Mouse (Mus musculus) midbrain, embryonic 16.5 days (tissue): ENCODE results near the gene Fam120b. TPM values are rescaled to one million over a fixed set of nuclear protein-coding genes. Genes with fewer than 3 reads are reported as not detected.

Experiments used
- ATAC-seq: fragments of 200-750 bp; cut with Nextera tagmentation; 2 replicates; pipeline ENCODE4 v1.8.0; 2017; ENCODE audit warnings: moderate TSS enrichment
- H3K27ac ChIP-seq: fragments of 300-500 bp; sonication (generic); 2 replicates; pipeline ENCODE4 v1.5.1; 2014; ENCODE audit warnings: mild to moderate bottlenecking, low read length, mixed read lengths
- H3K27me3 ChIP-seq: fragments of 300-500 bp; sonication (generic); 2 replicates; pipeline ENCODE4 v1.6.1; 2014; ENCODE audit warnings: low read depth, low read length, mixed read lengths; ENCODE audit not compliant: control insufficient read depth, insufficient read depth
- H3K36me3 ChIP-seq: fragments of 300-500 bp; sonication (generic); 2 replicates; pipeline ENCODE4 v1.6.1; 2014; ENCODE audit warnings: mild to moderate bottlenecking, low read length, moderate library complexity, mixed read lengths; ENCODE audit not compliant: control insufficient read depth, insufficient read depth
- H3K4me1 ChIP-seq: fragments of 300-500 bp; sonication (generic); 2 replicates; pipeline ENCODE4 v1.6.1; 2014; ENCODE audit warnings: mild to moderate bottlenecking, low read length, mixed read lengths; ENCODE audit not compliant: control insufficient read depth, insufficient read depth
- H3K4me2 ChIP-seq: fragments of 300-500 bp; sonication (generic); 2 replicates; pipeline ENCODE4 v1.6.1; 2014; ENCODE audit warnings: mild to moderate bottlenecking, low read length, mixed read lengths
- H3K4me3 ChIP-seq: fragments of 300-500 bp; sonication (generic); 2 replicates; pipeline ENCODE4 v1.5.1; 2014; ENCODE audit warnings: low read depth, mild to moderate bottlenecking, low read length, moderate library complexity, mixed read lengths
- H3K9ac ChIP-seq: fragments of 300-500 bp; sonication (generic); 2 replicates; pipeline ENCODE4 v1.6.1; 2014; ENCODE audit warnings: low read depth, low read length, mixed read lengths
- H3K9me3 ChIP-seq: fragments of 300-500 bp; sonication (generic); replicated peaks from 2 replicates; pipeline ENCODE4 v1.6.1; 2014; ENCODE audit warnings: mild to moderate bottlenecking, low read length, mixed read lengths; ENCODE audit not compliant: control insufficient read depth, poor library complexity, severe bottlenecking
- WGBS: fragments of 180-500 bp; shearing (Covaris S2); extraction: QIAGEN DNeasy Blood & Tissue Kit; methylation state at CpG from one replicate; pipeline ENCODE4 v1.1.7; 2014; 5-methylcytosine and 5-hydroxymethylcytosine counted together
- polyA plus RNA-seq: library from polyadenylated mRNA; unstranded; fragments of >200 nt; fragmentation: Nextera tagmentation; extraction: Ambion mirVana; gene quantifications from 2 replicates; pipeline ENCODE4 v1.2.1, GENCODE M21; 2015

Fam120b gene
- polyA plus RNA-seq, 1 experiment from 2014 or later = 50.0 TPM

DNA sequence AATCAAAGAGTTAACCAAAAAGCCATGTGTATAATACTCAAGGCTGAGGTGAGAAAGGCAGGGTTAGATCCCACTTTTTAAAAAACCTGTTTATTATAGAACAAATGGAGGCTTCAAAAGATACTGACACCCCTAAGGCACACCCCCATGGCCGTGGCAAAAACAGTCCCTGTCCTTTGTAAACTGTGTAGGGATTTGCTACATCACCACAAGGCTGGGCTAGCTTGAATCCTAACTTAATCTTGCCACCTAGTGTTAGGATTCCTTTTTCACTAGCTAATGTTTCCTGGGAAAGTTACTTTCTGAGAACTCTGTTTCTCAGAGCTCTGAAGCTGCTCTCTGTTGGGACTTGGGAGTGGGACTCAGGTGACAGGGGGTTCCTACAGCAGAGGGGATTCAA lies 18.1 kb upstream of the Fam120b start:
- ATAC-seq = no peak
- H3K4me3 ChIP-seq = no peak overlapping the region
- 0% methylated on average over 1 of the region's 1 CpGs for WGBS

DNA sequence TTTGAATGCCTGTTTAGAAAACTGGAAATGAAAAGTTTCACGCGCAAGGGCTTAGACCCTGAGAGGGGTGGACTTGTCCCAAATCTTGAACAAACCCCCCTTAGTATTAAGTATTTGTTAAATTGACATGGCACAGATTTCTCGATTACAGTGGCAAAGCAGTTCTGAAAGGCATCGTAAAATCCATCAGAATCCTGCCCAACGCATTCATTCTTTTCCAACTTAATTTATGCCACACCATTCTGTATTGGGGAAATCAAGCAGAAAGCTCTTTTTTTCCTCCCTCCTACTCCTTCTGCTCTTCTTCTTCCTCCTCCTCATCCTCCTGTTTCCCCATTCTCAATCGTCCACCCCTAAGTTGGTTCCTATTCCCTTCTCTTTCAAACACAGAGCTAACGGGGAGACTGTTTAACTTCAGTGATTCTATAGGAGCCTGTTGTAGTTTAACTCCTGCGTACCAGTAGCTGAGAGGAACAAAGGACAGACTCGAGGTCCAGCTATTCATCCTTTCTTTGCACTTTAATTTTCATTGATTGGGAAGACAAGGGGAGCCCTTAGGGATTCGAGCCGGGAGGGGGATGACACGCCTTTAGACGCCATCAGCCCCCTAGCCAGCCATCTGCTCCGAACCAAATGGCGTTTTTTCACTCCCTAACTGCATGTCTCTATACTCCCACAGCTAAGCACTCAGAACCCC lies 17.4 kb upstream of the Fam120b start:
- ATAC-seq = no peak
- WGBS = 5% methylated on average over 15 of the region's 15 CpGs

More for the DNA sequence above, 18.1 kb upstream of the Fam120b start:
- H3K4me1 ChIP-seq = peaks cover 42% of the 10 kb centered on the region
- H3K4me2 ChIP-seq = peak overlapping the region; percentile 70
- H3K27me3 ChIP-seq = 0 out of 2 replicates have a peak, but pooled peaks cover 2% of the 10 kb centered on the region
- no peaks in the 10 kb centered on the region for H3K36me3 ChIP-seq
- H3K9me3 ChIP-seq = no peaks in the 10 kb centered on the region
- H3K27ac ChIP-seq = peak overlapping the region; percentile 97; the same call in 1 of the 2 replicates
- H3K9ac ChIP-seq = no peak overlapping the region

DNA sequence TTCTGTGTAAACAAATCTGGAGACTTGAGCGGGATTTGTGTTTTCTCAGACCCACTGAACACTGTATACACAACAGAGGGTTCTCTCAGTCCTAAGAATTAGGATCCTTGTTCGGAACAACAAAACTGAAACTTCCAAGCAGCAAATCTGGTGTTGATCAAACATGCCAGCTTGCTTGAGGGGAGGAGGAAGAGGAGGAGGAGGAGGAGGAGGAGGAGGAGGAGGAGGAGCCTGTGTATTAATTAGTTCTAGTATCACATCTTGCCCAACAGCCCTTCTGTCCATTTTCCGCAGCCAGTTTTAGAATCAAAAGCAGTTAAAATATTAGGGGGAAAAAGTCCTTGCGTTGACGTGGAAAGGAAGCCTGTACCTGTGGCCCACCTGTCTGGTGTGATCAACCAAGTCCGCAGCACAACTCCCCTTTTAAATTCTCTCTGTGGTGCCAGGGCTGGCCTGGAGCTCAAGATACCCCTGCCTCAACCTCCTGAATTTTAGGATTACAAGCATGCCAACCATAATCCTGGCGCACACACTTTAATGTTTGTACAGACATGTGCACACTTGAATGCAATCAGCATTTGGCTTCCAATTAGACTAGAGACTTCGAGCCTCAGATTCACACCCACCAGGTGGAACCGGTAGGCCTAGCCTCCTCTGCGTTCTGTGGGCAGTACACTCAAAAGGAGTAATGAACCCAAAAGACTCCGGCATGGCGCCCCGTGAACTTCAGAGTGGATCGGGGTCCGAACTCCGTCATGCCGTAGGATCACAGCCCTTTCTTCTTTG lies 16.1 kb upstream of the Fam120b start:
- Histone ChIP-seq H3K9ac (peak overlapping the region; percentile 56), H3K27me3 (0 out of 2 replicates have a peak, but pooled peaks cover 2% of the 10 kb centered on the region), H3K4me2 (peak overlapping the region; percentile 90), H3K4me3 (peak overlapping the region; percentile 47), H3K4me1 (peaks cover 28% of the 10 kb centered on the region), H3K9me3 (no peaks in the 10 kb centered on the region), H3K27ac (no peak overlapping the region), H3K36me3 (no peaks in the 10 kb centered on the region)
- WGBS = 6% methylated on average over 17 of the region's 17 CpGs
- ATAC-seq = no peak

More for the DNA sequence above, 17.4 kb upstream of the Fam120b start:
- Histone ChIP-seq H3K9ac (no peak overlapping the region), H3K27ac (no peak overlapping the region; the same call in 1 of the 2 replicates), H3K9me3 (no peaks in the 10 kb centered on the region), H3K4me3 (no peak overlapping the region), H3K4me2 (peak overlapping the region; percentile 13; the same call in 1 of the 2 replicates), H3K4me1 (peaks cover 35% of the 10 kb centered on the region), H3K27me3 (0 out of 2 replicates have a peak, but pooled peaks cover 2% of the 10 kb centered on the region), H3K36me3 (no peaks in the 10 kb centered on the region)

DNA sequence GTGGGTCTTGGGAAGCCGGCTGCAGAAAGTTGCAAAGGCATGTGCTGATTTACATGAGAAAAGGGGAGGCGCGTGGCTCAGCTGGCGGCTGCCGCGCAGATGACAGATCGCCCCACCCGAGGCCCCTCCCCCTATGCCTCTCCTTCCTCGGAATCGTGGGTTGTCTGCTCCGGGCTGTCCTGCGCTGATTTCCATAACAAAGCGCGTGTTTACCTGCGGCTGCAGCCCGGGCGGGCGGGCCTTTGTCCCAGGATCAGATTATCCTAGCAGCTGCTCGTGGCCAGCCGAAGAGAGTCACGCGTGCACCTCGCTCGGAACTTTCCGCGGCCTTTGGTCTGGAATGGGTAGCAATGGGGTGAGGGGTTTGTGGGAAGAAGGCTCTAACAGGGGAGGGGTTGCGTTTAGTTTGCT lies 15.4 kb upstream of the Fam120b start:
- under 1% methylated on average over 25 of the region's 27 CpGs for WGBS
- H3K27ac ChIP-seq = no peak overlapping the region
- ATAC-seq = peak; percentile 9; the same call in 1 of the 2 replicates

DNA sequence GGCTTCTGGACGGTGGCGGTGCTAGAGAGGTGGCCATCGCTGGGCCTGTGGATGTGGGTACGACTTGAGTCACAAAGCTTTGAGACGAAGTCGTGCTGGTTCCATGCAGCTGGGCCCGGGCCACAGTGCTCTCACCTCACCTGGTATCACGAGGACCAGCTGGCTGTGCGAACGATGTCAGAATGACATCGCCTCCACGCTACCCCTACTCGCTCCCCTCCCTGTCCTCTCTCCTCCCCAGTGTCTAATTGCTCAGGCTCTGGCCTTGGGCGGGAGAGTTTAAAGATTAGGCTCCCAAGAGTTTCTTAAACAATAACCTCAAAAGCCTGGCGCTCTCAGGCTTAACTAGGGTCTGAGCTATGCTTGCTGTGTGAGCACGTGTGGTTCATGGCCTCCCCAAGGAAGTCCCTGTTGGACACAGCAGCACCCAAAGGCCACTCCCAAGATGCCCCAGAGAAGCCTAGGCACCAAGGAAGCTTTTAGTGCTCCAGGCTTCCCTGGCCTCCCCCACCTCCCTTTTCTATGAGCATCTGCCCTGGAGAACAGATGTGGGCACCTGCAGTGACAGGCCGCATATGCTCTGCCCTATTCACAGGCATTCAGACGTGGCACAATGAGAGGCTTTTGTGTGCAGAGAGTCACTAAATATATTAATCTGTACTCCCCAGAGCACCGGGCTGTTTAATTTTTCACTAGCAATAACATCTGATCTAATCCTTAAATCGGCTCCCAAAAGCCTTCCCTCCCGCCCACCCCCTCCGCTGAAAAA lies 14.7 kb upstream of the Fam120b start:
- Histone ChIP-seq H3K4me2 (peak overlapping the region; percentile 90), H3K4me3 (peak overlapping the region; percentile 47), H3K4me1 (peaks cover 28% of the 10 kb centered on the region), H3K36me3 (no peaks in the 10 kb centered on the region), H3K27ac (no peak overlapping the region), H3K27me3 (0 out of 2 replicates have a peak, but pooled peaks cover 2% of the 10 kb centered on the region), H3K9ac (peak overlapping the region; percentile 56), H3K9me3 (no peaks in the 10 kb centered on the region)
- WGBS = 4% methylated on average over 22 of the region's 22 CpGs
- ATAC-seq = peak; percentile 15; the same call in 1 of the 2 replicates

More for the DNA sequence above, 15.4 kb upstream of the Fam120b start:
- Histone ChIP-seq H3K36me3 (no peaks in the 10 kb centered on the region), H3K4me2 (peak overlapping the region; percentile 90), H3K9ac (peak overlapping the region; percentile 56), H3K4me3 (peak overlapping the region; percentile 47), H3K27me3 (0 out of 2 replicates have a peak, but pooled peaks cover 2% of the 10 kb centered on the region), H3K4me1 (peaks cover 28% of the 10 kb centered on the region), H3K9me3 (no peaks in the 10 kb centered on the region)

DNA sequence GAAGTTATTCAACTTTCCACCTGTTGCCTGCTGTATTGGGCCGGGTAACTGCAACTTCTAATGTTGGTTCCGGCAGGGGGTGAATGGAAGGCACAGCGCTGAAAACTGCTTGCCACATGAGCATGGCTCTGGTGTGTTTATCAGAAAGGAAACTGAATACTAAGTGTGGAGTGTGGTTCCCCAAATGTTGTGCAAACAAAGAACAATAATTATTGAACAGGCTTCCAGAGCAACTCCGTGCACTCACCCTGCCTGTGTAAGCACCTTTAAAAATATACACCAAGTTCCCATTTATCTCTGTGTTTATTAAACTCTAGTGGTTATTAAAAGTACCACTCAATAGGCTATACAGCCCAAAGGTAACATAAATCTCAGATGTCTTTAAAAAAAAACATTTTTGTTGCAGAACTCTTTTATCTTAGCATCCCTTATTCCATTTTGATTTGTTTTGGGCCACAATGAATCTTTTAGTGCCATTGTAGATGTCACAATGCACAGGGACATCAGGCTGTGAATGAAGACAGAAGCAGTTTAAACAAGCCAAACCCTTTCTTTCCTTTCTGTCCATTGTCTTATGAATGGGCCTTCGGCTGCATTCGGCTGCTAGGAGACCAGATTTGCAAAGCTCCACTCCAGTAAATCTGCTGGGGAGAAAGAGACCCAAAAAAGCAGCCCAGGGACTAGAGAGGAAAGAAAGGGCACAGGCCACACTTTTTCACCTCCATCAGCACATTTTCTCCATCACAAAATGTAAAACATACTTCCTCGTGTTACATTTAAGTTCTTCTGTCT lies 13.9 kb upstream of the Fam120b start:
- H3K9ac ChIP-seq = no peak overlapping the region
- no peak overlapping the region; the same call in 1 of the 2 replicates for H3K4me2 ChIP-seq
- no peak overlapping the region for H3K4me3 ChIP-seq
- peaks cover 27% of the 10 kb centered on the region for H3K4me1 ChIP-seq
- H3K36me3 ChIP-seq = no peaks in the 10 kb centered on the region
- H3K27me3 ChIP-seq = 0 out of 2 replicates have a peak, but pooled peaks cover 2% of the 10 kb centered on the region
- no peak for ATAC-seq
- WGBS = 8% methylated on average over 7 of the region's 7 CpGs
- H3K27ac ChIP-seq = no peak overlapping the region
- H3K9me3 ChIP-seq = no peaks in the 10 kb centered on the region

DNA sequence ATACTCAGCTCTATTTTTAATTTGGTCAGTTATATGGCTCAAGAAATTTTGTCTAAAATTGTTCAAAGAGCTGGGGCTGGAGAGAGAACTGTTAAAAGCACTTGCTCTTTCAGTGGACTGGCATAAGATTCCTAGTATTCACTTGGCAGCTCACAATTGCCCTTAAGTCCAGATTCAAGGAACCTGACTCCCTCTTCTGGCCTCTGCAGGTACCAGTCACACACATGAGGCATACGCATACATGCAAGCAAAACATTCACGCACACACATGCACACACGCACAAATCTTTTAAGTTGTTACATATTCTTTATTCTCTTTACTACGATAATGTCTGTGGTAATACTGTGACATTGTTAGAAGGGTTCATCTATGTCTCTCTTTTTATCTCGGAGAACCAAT lies 12.6 kb upstream of the Fam120b start:
- H3K4me3 ChIP-seq = no peak overlapping the region
- 0 out of 2 replicates have a peak, but pooled peaks cover 2% of the 10 kb centered on the region for H3K27me3 ChIP-seq
- ATAC-seq = no peak
- no peak overlapping the region for H3K4me2 ChIP-seq
- WGBS = 95% methylated on average over 5 of the region's 5 CpGs
- no peaks in the 10 kb centered on the region for H3K36me3 ChIP-seq
- peaks cover 17% of the 10 kb centered on the region for H3K4me1 ChIP-seq
- H3K9me3 ChIP-seq = no peaks in the 10 kb centered on the region
- no peak overlapping the region for H3K9ac ChIP-seq
- no peak overlapping the region for H3K27ac ChIP-seq

DNA sequence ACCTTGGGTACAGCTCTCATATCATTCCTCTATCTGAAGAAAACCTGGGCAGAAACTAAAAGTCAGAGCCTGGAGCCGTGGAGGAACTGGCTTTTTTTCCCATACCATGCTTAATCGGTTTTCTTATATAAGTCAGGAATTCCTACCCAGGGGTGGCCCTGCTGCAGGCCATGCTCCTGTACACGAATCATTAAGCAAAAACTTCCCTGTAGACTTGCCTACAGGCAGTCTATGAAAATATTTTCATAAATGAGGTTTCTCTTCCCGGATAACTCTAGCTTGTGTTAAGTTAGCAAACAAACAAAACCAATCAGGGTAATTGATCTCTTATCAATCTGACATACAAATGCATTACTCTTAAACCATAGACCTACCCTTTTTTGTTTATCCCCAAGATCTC lies 7.1 kb upstream of the Fam120b start:
- Histone ChIP-seq H3K27me3 (peaks cover 2% of the 10 kb centered on the region; the same call in 1 of the 2 replicates), H3K36me3 (no peaks in the 10 kb centered on the region), H3K27ac (no peak overlapping the region), H3K4me2 (no peak overlapping the region), H3K9me3 (no peaks in the 10 kb centered on the region), H3K4me1 (no peaks in the 10 kb centered on the region), H3K9ac (no peak overlapping the region), H3K4me3 (no peak overlapping the region)
- WGBS = 75% methylated on average over 4 of the region's 4 CpGs
- ATAC-seq = no peak
